Mouse (Mus musculus): ENCODE measurements at regions not wholly inside any gene's neighbourhood (a gene's known extent, or its start where the extent isn't known, plus 50 kb on each side); places are given as distances from the start of the nearest gene placed in this dataset.

DNA sequence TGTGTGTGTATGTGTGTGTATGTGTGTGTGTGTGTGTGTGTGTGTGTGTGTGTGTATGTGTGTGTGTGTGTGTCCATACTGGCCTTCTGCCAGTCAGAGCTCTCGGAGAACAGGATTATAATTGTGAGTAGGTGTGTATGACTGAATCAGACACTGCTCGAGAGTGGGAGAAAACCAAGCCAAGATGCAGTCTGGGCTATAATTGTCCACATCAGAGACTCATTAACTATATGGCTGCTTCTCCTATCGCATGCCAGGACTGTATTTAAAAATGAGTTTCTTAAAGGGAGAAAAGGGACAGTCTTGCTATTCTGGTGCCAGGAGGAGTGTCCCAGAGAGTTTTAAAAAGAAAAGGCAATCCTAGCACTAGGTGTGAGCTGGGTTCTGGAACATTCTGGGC is 58.7 kb upstream of the Adpgk start:
- no peak for DNase-seq

- no peak for DNase-seq
Observed at GRCm38 (mm10) chr9:59231947-59232346, 59.4 kb upstream of the Adpgk start.

DNA sequence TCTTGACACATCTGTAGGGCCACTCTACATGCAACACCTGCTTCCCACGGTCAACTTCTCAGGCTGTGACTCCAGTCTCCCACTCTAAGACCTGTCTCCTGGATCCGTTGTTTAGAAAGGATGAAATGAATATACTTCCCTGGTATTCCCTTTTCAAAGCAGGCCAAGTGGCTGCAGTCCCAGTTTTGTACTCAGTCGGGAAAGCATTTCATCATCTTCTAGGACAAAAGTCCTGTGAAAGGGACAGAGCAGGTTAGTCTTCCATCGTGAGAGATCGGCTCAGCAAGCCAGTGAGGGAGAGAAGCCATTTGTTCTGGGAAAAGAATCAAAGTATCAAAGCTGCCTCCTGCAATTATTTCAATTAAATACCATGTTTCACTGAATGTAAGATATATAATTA is 60.2 kb upstream of the Adpgk start:
- DNase-seq: no peak

GRCm38 (mm10) chr9:59230161-59230560 is 61.2 kb upstream of the Adpgk start:
- no peak for DNase-seq

DNA sequence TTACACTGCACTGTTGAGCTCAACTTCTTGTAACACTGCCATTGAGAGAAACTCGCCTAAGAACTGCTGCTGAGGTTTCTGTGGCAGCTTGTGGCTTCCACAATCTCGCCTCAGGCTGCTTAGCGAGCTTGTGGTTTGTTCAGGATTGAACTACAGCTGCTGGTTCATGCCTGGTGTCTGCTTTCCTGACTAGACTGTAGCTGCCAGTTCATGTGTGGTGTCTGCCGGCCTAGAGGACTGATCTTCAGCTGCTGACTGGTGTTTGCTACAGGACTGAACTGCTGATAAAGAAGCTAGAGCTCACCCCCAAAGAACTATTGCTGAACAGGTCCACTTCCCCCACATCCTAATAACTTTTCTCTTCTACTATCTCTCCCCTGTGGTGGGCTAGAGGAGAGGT is 63.4 kb upstream of the Adpgk start:
- no peak for DNase-seq

DNA sequence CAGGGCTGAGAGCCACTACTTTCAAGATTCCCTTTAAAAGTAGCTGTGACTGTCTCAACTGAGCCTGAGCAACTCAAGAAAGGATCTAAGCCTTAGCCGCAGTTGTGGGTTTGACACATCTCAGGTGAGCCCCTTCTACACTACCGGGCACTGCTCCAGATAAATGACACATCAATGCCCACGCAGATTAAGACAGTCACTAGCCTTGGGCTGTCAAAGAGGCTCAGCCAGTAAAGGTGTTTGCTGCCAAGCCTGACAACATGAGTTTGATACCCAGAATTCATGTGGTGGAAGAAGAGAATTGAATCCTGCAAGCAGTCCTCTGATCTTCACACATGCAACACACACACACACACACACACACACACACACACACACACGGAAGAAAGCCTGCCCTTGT is 65.0 kb upstream of the Adpgk start:
- peak; percentile 8 to 10 for DNase-seq

DNA sequence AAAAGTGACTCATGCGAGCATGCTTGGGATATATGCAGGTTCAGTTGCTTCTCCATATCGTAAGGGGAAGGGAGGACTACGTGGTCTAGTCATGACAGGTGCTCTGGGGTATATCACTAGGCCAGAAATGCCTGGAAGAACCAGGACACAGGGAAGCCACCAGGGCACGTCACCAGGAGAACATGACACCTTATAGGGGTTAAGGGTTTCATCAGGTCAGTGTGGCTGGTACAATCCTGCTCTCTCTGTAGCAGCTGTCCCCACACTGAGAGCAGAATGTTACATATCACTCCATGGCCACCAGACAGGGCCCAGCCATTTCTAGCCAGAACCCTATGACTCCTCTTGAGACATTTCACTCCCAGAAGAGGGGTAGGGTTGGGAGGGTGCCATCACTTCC is 72.1 kb upstream of the Adpgk start:
- DNase-seq: no peak

GRCm38 (mm10) chr9:59202654-59203514 is 88.5 kb upstream of the Adpgk start:
- no peak for DNase-seq

GRCm38 (mm10) chr9:59199495-59200196 is 91.7 kb upstream of the Adpgk start:
- DNase-seq: no peak

DNA sequence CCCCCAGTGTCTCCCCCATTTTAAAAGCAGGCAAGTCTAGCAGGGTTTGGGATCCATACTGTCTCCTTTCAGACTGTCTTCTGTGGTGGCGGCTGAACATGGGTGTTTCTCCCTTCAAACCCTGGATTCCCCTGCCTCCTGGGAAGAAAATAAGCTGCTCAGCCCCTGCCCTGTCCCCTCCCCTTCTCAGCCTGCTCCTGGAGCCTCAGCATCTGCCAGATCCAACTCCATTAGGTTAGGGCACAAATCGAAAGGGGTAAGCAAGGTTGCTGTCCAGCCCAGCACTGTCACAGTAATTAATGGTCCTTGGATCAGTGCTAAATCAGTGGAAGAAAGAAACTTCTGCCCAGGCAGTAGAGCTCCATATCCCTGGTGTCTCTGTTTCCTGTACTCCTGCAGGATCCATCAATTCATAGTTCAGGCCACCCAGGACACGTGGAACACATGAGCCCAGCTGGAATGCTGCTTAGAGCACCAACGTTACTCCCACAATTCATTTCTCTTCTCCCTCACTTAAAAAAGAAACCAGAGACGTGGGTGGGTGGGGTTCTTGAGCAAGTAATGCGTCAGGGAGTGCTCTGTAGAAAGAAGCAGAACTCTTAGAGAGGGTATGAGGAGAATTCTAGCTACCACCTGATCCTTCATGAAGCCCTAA is 93.0 kb upstream of the Adpgk start:
- no peak for DNase-seq

- no peak for DNase-seq
Observed at GRCm38 (mm10) chr9:59197506-59197905, 93.9 kb upstream of the Adpgk start.

GRCm38 (mm10) chr9:59193971-59194370 is 97.4 kb upstream of the Adpgk start:
- no peak for DNase-seq

DNA sequence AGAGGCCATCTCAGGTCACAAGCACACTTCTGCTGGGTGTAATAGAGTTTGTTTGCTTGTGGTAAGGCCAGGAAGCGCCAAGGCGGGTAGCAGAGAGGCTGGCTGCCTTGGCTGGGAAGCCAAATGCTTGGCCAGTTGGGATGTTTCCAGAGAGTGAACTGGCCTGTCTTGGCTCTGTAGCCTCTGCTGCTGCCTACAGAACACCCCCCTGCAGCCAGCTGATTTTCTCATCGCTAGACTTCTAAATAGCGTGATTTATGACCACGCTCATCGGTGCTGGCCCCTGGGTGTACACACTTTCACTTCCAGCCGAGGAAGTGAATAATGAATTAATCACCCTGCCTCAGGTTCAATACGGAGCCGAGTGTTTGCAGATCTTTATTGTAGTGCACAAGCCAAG is 102.2 kb upstream of the Adpgk start:
- DNase-seq: peak; percentile 43 to 47

- peak in 1 of 2 experiments; percentile 17 for DNase-seq
Observed at GRCm38 (mm10) chr9:59188411-59188810, 102.9 kb upstream of the Adpgk start.

DNA sequence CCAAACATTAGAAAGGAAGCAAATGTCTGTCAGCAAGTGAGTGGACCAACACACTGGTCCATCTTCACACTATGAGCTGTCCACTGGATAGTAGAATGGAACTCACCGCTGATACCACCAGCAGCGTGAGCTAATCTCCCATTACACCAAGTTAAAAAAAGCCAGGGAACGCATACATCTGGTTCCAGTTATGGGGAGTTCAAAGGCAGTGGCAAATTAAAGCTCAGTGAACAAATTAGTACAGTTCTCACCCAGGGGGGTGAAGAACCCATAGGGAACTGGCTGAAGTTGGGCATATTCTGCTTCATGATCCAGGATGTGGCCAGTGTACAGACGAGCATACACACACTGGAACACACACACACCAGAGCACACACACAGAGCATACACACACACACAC is 105.0 kb upstream of the Adpgk start:
- DNase-seq: no peak

GRCm38 (mm10) chr9:59184089-59184488 is 107.3 kb upstream of the Adpgk start:
- DNase-seq: no peak

DNA sequence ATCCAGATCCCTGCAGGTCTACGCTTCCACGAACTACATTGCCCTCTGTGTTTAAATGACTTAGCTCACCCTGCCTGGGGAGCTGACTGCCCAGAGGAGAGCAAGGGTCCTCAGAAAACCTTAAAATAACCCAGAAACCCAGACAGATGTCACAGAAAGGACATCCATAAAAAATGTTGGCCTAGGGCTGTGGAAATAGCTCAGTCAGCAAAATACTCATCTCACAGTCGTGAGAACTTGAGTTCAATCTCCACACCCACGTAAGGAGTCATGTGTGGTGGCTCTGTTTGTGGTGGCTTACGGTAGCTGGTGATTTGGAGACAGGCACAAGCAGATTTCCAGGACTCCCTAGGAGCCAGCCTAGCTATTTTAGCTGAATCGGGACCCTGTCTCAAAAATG is 108.5 kb upstream of the Adpgk start:
- no peak for DNase-seq

GRCm38 (mm10) chr9:59182490-59182889 is 108.9 kb upstream of the Adpgk start:
- no peak for DNase-seq

- DNase-seq: no peak
Observed at GRCm38 (mm10) chr9:59171576-59171975, 119.8 kb upstream of the Adpgk start.

DNA sequence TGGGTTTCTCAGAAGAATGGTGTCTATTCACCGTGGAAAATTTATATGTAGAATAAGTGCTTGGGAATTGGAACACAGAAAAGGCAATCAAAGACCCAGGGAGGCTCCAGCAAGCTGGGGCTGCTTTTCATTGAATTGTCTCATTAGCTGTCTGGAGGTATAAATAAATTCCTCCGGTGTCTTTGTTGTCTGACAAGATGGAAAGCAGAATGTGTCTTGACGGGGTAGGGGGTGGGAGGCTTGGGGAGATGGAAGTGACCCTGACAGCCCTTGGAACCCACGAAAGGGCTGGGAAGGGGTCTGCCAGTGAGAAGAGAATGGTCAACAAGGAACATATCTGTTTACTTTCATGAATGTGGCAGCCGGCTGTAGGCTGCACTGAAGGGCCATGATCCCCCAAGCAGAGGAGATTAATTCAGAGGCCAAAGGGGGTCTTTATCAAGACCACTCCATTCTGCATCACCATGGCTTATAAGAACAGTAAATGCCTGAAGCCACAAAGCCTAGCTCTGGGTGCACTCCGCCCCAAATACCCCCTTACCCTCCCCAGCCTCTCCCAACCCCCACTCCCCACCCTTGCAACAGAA is 127.2 kb upstream of the Neo1 start:
- no peak for DNase-seq

DNA sequence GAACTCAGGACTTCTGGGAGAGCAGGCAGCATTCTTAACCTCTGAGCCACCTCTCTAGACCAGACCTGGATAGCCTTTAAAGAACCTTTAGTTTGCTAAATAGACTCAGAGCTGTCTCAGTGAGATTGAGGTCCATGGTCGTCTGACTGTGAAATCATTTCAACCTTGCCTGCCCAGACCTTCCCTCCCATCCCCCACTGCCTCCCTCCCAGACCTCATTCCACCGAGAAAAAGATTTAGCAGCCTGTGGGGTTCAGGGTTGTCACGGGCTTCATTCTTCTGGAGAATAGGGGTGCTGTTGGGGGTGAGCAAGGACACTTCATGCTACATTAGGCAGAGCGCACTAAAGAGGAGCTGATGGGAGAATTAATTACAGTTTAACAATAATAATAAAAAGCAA is 126.7 kb upstream of the Neo1 start:
- no peak for DNase-seq

DNA sequence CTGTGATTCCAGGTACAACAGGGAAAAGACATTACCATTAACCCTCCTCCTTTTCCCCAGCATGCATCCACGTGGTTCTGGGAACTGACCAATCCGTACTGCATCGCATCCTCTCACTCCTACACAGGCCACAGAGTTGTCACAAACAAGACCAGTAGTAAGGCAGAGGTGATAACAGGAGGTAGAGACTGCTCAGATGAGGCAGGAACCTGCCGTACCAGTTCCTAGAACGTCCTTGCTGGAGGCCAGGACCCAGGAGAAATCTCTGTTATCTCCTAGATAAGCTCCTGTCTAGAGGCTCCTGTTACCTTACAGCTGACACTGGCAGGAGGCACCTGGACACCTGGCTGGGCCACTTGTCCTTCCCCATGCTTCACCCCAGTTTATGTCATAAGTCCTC is 121.4 kb upstream of the Neo1 start:
- DNase-seq: no peak

GRCm38 (mm10) chr9:59153945-59154344 is 117.7 kb upstream of the Neo1 start:
- DNase-seq: peak; percentile 15 to 33

All from adrenal gland, postnatal 36 days (tissue).